Mouse (Mus musculus) adrenal gland, adult 2 months (tissue): ENCODE measurements around the gene Htra1. TPM values are rescaled to one million over a fixed set of nuclear protein-coding genes. Genes with fewer than 3 reads are reported as not detected.

Experiments used
- DNase-seq: peaks from one replicate; pipeline ENCODE4 v3.0.0; 2021
- microRNA-seq, 2 experiments: library from miRNA; unstranded; fragments of <30 nt; microRNA quantifications; one replicate each; pipeline ENCODE4 v1.2.0; 2021
- polyA plus RNA-seq: library from polyadenylated mRNA; depleted of rRNA; stranded (reverse); fragments of >200 nt; gene quantifications from 2 replicates; pipeline ENCODE4 v1.2.3, GENCODE M21; 2012; rRNA removed
- total RNA-seq, 2 experiments: library from RNA; stranded (reverse); gene quantifications; 2 replicates each; pipeline ENCODE4 v1.2.3; 2021

The Htra1 gene
- total and polyA plus RNA-seq, 3 experiments: 34.5 to 90.6 (median 87.0) TPM

DNA sequence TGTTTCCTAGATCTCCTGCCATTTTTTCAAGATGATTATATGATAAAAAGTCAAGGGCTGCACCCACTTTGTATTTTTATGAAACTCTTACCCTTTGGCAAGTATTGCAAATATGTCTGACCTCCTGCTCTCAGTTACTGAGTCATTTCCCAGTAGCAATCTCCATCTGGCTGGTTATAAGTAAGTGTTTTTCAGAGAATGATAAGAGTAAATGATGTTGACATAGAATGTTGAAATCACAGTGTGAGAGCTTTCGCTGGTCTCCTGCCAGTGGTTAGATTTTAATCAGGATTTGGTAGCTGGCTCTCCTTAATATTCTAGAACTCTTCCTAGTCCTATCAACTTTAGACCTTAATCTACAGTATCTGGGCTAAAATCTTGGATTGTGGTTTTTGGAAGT is 76.0 kb downstream of the Htra1 start:
- peak; percentile 44 for DNase-seq

DNA sequence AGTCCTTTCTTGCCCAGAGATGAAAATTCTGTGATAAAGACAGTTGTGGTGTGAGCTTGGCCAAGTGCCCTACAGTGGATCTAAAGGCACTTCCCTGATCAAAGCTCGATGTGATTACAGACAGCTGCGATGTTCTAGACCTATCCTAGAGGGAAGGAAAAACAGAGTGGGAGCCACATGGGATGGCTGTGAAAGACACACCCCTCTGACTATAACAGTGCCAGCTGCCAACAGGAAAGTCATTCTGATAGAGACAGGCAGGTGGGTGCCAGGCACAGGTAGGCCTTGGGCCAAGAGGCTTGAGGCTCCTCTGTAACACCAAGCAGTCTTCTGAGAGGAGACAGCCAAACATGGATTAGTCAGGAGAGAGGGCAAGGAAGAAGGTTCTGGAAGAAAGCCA is 83.3 kb downstream of the Htra1 start:
- DNase-seq: no peak

DNA sequence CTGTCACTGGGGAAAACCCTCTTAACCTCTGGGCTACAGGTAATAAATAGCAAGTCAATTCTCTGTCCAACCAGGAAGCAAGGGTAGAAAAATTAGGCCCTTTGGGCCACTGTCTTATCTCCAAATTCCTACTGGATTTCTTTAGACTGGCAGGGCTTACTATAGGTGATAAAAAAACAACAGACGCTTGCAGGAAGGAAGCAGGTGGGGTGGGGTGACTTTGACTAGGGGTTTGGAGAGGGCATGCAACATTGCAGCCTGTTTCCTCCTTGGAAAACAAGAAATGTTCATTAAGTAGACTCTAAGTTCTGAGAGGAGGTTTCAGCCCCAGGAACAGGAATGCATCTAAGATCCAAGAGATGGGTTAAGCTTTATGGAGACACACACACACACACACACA is 88.9 kb downstream of the Htra1 start:
- no peak for DNase-seq

DNA sequence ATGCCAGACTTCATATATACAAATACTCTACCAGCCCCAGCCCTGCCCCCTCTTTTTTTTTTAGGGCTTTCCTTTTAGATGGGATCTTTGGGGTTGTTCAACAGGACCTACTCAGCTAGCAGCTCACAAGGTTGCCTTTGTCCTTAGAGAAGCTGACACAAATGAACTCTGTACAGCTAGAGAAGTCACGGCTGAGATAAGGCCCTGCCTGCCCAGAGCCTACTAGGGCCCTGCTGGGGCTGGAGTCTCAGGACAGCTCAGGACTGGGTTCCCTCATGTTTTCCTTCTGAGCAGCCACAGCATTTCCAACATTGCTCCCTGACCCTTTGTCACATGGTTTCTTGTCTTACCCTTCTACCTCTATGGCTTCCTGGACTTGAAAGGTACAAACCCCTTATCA is 91.6 kb downstream of the Htra1 start:
- DNase-seq: no peak

DNA sequence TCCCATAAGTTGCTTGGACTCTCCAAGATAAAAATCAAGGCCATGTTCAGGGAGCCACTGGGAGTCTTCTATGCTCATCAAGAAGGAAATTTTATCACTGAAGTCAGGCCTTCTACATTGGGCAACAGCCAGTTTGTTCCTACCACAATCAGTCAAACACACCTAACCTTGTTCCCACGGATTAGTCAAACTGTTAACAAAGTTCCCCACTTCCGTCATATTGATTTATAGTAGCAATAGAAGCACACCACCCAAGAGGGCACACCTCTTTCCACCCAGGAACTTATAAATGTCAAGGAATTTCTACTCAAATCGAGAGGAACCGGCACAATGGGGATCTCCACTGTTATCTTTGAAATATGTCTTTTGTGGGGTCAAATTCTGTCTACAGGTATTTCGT is 95.8 kb downstream of the Htra1 start, which contains the start of gene Dmbt1:
Gene Dmbt1, plus strand, starts transcription at position 299 of the 400 bp plus-strand sequence.
- DNase-seq: no peak

Small RNA genes within 50 kb of the gene (microRNA-seq; reads per million reads assigned to microRNA genes)
- gene Mir7061: 0 to 0.22 reads per million in 2 experiments

Other genes starting within 250 kb of the Htra1 start
- not detected for gene Btbd16, start 162.0 kb upstream of the Htra1 start, total RNA-seq
- gene Btbd16, start 162.0 kb upstream of the Htra1 start, polyA plus RNA-seq: not detected in 2 replicates
- gene Plekha1, start 70.4 kb upstream of the Htra1 start, total RNA-seq: 10 to 100 TPM; 22.5 to 30.1 TPM
- 11.0 and 11.2 TPM in 2 replicates for gene Plekha1, start 70.4 kb upstream of the Htra1 start, polyA plus RNA-seq
- gene Dmbt1, start 95.9 kb downstream of the Htra1 start, total RNA-seq: under 1 TPM in 1 of 2 experiments, not detected in 1; 0.03 TPM
- gene Dmbt1, start 95.9 kb downstream of the Htra1 start, polyA plus RNA-seq: 0.08 TPM in 1 of 2 replicates, not detected in the other
- gene 4933402N03Rik, start 210.2 kb downstream of the Htra1 start, total RNA-seq: not detected
- gene 4933402N03Rik, start 210.2 kb downstream of the Htra1 start, polyA plus RNA-seq: not detected in 2 replicates
- gene 5430419D17Rik, start 238.3 kb downstream of the Htra1 start, total RNA-seq: not detected
- gene 5430419D17Rik, start 238.3 kb downstream of the Htra1 start, polyA plus RNA-seq: not detected in 2 replicates